Mouse (Mus musculus): ENCODE results near the gene Ifitm2. TPM values are rescaled to one million over a fixed set of nuclear protein-coding genes. Genes with fewer than 3 reads are reported as not detected.

Ifitm2 gene
- polyA plus RNA-seq, 1 experiment from 2014 or later = 226 TPM

DNA sequence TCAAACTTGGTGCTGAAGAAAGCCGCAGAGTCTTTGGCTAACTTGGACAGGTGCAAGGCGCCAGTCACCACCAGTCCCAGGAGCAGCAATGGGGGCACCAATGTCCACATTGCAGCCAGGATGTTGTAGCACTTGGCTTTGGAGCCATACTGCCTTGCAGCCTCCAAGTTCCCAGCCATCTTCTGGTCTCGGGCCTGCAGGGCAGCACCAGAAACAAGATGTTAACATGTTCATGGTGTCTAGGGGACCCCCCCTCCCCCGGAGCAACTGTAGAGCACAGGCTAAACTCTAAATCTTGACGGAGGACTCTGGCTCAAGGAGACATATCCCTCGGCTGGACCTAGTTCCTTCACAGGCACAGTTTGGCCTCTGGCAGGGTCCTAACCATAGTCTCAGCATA lies 6.5 kb downstream of the Ifitm2 start:
- H3K4me1 ChIP-seq (replicated peaks) = peaks cover 18% of the 10 kb centered on the region
- no peaks in the 10 kb centered on the region for H3K9me3 ChIP-seq
- H3K9ac ChIP-seq = no peak overlapping the region
- no peaks in the 10 kb centered on the region for H3K27me3 ChIP-seq
- 88% methylated on average over 6 of the region's 6 CpGs for WGBS
- ATAC-seq (ENCODE audit: low FRiP score) = no peak
- no peak overlapping the region for H3K4me3 ChIP-seq
- H3K36me3 ChIP-seq = no peaks in the 10 kb centered on the region
- H3K27ac ChIP-seq = no peak overlapping the region
- no peak overlapping the region for H3K4me2 ChIP-seq

DNA sequence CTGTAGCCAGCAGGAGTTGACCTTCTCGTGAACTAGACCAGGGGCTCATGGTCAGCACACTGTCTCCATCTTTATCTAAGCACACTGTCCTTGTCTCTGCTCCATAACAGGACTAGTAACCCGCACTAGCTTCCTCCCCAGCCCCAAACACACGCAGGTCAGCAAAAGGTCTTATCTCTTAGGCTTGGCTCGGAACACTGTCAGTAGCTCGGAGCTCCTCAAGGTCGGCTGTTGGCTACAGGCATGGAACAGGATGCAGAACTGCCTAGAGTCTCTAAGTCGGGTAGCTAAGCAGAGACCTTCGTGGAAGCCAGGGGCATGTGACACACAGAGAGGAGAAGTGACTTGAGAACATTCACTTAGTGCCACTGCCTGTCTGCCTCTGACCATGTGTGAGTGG lies 7.6 kb downstream of the Ifitm2 start:
- Histone ChIP-seq H3K4me3 (no peak overlapping the region), H3K9ac (no peak overlapping the region), H3K36me3 (no peaks in the 10 kb centered on the region), H3K27ac (no peak overlapping the region), H3K9me3 (no peaks in the 10 kb centered on the region), H3K4me2 (no peak overlapping the region), H3K4me1 (replicated peaks) (peaks cover 15% of the 10 kb centered on the region), H3K27me3 (no peaks in the 10 kb centered on the region)
- ATAC-seq (ENCODE audit: low FRiP score) = no peak
- 87% methylated on average over 8 of the region's 8 CpGs for WGBS

DNA sequence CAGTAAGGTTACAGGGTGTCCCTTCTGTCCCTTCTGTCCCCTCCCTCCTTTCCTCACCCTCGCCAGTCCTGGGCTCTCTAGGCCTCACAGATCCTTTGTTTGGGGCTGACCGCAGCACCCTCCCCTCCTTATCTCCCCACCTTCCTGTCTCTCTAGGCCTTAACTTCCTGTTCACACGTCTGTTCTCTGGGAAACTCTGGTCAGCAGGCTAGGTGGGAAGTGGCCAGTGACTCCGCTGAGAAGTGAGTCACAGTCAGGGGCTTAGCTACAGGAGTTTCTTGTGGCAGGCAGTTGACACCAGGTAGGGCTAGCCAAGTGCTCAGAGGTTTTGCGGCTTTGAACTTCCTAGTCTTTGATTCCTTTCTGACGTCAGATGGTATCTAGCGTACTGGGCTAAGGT lies 8.8 kb downstream of the Ifitm2 start:
- Histone ChIP-seq H3K27me3 (no peaks in the 10 kb centered on the region), H3K4me3 (no peak overlapping the region), H3K36me3 (no peaks in the 10 kb centered on the region), H3K9me3 (no peaks in the 10 kb centered on the region), H3K27ac (no peak overlapping the region), H3K4me2 (no peak overlapping the region), H3K9ac (no peak overlapping the region), H3K4me1 (replicated peaks) (peaks cover 20% of the 10 kb centered on the region)
- ATAC-seq (ENCODE audit: low FRiP score) = no peak
- WGBS = 76% methylated on average over 7 of the region's 7 CpGs

DNA sequence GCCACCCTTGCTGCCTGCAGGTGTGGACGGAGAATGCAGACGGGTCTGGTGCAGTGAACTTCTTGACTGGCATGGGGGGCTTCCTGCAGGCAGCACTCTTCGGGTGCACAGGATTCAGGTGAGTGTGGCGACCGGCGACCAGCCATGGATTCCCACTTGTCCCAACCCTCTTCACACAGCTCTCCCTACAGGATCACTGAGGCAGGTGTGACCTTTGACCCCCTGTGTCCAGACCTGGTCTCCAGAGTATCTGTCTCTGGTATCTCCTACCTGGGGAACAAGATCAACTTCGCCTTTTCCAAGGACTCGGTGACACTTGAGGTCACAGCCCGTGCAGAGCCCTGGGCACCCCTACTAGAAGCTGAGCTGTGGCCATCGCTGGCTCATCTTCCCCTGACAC lies 9.5 kb downstream of the Ifitm2 start:
- Histone ChIP-seq H3K27ac (no peak overlapping the region), H3K27me3 (no peaks in the 10 kb centered on the region), H3K9me3 (no peaks in the 10 kb centered on the region), H3K36me3 (no peaks in the 10 kb centered on the region), H3K4me2 (no peak overlapping the region), H3K4me3 (no peak overlapping the region), H3K4me1 (replicated peaks) (peaks cover 24% of the 10 kb centered on the region), H3K9ac (no peak overlapping the region)
- ATAC-seq (ENCODE audit: low FRiP score) = no peak
- 93% methylated on average over 10 of the region's 10 CpGs for WGBS

DNA sequence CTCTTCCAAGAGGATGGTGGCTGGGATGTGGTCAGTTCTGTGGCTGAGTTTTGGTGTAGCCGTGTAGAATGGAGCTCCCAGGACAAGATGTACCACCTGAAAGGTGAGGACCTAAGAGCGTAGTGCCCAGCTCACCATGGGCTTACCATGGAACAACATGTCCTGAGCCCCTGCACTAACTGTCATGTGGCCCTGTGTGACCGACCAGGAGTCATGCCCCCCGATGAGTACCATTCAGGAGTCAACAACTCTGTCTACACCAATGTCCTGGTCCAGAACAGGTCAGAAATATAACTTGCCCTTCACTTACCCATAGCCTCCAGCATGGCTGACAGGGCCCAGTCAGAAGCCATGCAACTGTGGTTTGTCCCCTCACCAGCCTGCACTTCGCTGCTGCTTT lies 10.5 kb downstream of the Ifitm2 start:
- WGBS = 90% methylated on average over 5 of the region's 5 CpGs
- ATAC-seq (ENCODE audit: low FRiP score) = no peak
- no peak overlapping the region for H3K9ac ChIP-seq
- H3K4me1 ChIP-seq (replicated peaks) = peaks cover 14% of the 10 kb centered on the region
- H3K9me3 ChIP-seq = no peaks in the 10 kb centered on the region
- H3K27me3 ChIP-seq = no peaks in the 10 kb centered on the region
- H3K36me3 ChIP-seq = no peaks in the 10 kb centered on the region
- H3K27ac ChIP-seq = no peak overlapping the region
- no peak overlapping the region for H3K4me3 ChIP-seq
- no peak overlapping the region for H3K4me2 ChIP-seq

DNA sequence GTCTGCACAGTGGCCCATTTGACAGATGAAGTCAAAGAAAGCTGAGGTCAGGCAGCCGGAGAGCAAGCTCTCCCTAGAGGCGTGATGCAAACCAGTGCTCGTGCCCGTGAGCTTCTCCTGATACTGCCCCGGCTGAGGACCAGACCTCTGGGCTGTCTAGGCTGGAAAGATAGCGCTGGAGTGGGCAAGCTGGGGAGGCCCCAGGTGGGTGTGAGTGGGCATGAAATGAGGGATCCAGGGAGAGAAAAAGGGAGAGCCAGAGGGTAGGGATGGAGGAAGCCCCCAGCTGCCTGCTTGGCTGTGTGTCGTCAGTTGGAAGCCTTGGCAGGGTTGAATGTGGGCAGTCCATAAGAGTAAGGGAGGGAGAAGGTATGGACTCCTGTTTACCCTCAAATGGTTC lies 11.6 kb downstream of the Ifitm2 start:
- Histone ChIP-seq H3K4me3 (no peak overlapping the region), H3K4me2 (no peak overlapping the region), H3K9me3 (no peaks in the 10 kb centered on the region), H3K27ac (no peak overlapping the region), H3K27me3 (no peaks in the 10 kb centered on the region), H3K4me1 (replicated peaks) (peaks cover 19% of the 10 kb centered on the region), H3K36me3 (no peaks in the 10 kb centered on the region), H3K9ac (no peak overlapping the region)
- WGBS = 93% methylated on average over 7 of the region's 7 CpGs
- ATAC-seq (ENCODE audit: low FRiP score) = no peak

DNA sequence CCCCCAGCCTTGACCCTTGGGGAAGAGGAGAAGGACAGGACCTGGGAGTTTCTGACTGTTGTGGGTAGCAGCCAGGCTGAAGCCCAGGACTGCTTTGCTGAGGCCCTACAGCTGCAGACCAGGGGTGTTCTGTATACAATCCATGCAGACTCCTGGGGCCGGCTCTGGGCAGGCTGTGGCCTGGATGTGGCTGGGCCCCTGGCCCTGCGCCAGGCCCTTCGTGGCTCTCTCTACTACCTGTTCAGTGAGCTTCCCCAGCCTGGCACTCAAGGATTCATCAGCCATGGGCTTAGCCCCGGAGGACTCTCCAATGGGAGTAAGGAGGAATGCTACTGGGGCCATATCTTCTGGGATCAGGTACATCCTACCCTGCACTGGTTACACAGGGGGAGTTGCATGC lies 12.4 kb downstream of the Ifitm2 start:
- H3K4me3 ChIP-seq = no peak overlapping the region
- H3K4me2 ChIP-seq = no peak overlapping the region
- H3K9ac ChIP-seq = no peak overlapping the region
- peaks cover 19% of the 10 kb centered on the region for H3K4me1 ChIP-seq (replicated peaks)
- H3K27ac ChIP-seq = no peak overlapping the region
- H3K9me3 ChIP-seq = no peaks in the 10 kb centered on the region
- H3K36me3 ChIP-seq = no peaks in the 10 kb centered on the region
- 95% methylated on average over 4 of the region's 4 CpGs for WGBS
- no peaks in the 10 kb centered on the region for H3K27me3 ChIP-seq
- ATAC-seq (ENCODE audit: low FRiP score) = no peak

DNA sequence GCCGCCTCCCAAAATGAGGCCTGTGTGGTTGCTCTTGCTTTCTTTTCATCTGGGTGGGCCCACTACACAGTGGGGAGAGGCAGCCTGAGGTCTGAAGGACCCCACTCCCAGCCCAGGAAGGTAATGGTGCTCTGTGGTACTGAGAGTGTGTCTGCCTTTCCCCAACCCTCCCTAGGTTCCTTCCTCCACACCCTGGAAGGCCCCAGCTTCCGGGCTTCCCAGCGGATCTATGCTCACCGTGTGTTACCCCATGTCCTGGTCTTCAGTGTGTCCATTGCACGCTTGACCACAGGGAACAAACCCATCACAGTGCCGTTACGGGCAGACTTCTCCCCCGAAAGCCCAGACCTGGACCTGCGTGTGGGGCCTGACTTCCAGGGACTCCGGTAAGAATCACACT lies 13.0 kb downstream of the Ifitm2 start:
- 95% methylated on average over 10 of the region's 10 CpGs for WGBS
- no peak for ATAC-seq (ENCODE audit: low FRiP score)
- Histone ChIP-seq H3K27ac (no peak overlapping the region), H3K9ac (no peak overlapping the region), H3K27me3 (no peaks in the 10 kb centered on the region), H3K36me3 (no peaks in the 10 kb centered on the region), H3K9me3 (no peaks in the 10 kb centered on the region), H3K4me2 (no peak overlapping the region), H3K4me1 (replicated peaks) (peaks cover 19% of the 10 kb centered on the region), H3K4me3 (no peak overlapping the region)

DNA sequence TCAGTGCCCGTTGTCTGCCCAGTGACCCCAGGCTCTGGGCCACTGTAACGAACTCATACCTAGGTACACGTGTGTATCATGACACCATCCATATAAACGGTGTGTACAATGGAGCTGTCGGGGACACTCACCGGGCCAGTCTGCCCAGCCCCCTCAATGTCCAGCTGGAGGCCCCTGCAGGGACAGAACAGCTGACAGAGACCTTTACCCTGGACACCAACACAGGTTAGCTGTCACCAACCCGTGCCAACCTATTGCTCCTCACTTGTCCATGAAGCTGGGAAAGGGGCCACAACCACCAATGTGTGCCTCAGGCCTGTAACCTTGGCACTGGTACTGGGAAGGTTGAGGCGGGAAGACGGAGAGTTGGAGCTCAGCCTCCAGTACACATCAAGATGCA lies 13.4 kb downstream of the Ifitm2 start:
- Histone ChIP-seq H3K4me3 (peak overlapping the region; percentile 44), H3K36me3 (no peaks in the 10 kb centered on the region), H3K9ac (peak overlapping the region; percentile 66; the same call in 1 of the 2 replicates), H3K9me3 (no peaks in the 10 kb centered on the region), H3K4me2 (peak overlapping the region; percentile 59), H3K27me3 (no peaks in the 10 kb centered on the region), H3K27ac (no peak overlapping the region), H3K4me1 (replicated peaks) (peaks cover 19% of the 10 kb centered on the region)
- 59% methylated on average over 9 of the region's 9 CpGs for WGBS
- ATAC-seq (ENCODE audit: low FRiP score) = no peak

DNA sequence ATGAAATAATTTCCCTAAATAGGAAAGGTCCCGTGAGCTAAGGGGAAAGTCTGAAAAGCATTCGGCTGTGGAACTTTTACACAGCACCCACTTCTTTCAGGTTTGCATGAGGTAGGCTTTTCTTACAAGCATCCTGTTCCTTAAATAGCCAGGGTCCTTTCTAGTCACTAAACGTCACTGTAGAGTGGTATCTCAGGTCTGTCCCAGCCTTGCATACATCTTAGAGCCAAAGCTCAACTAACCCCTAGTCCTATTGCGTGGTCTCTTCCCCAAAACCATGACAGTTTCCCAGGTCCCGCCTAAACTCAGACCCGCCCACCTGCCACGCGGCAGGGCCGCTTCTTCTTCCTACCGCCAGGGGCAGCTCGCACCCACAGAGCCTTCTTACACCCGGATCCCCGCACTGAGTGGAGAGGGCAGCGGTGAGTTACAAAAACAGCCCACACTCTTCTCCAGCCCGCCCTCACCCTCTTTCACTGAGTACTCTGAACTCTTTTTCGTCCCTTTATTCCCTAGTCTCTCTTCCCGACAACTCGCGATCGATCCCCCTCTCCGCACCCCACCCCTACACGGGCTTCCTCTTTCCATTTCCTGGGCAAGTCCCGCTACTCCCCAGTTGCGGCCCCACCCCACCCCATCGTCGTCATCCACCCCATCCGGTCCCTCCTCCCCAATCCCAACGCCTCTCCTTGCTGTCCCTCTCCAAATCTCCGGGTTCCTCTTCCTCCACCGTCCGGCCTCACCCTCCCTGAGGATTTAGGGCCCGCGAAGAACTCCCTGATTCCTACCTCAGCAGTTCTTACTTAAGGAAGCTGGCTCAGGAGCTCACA lies 14.3 kb downstream of the Ifitm2 start, which contains the start of gene Pgghg:
Gene Pgghg, plus strand, starts transcription at position 170 of the 830 bp plus-strand sequence.
- Histone ChIP-seq H3K9ac (peak within 1 kb of the TSS; percentile 66), H3K9me3 (no peaks in the 10 kb centered on the region), H3K4me2 (peak within 1 kb of the TSS; percentile 59), H3K27me3 (0 out of 2 replicates have a peak, but pooled peaks cover 2% of the 10 kb centered on the region), H3K27ac (no peak within 1 kb of the TSS), H3K36me3 (no peaks in the 10 kb centered on the region), H3K4me1 (replicated peaks) (peaks cover 19% of the 10 kb centered on the region), H3K4me3 (peak within 1 kb of the TSS; percentile 44)
- WGBS = 4% methylated on average over 33 of the region's 33 CpGs
- peak; percentile 80 for ATAC-seq (ENCODE audit: low FRiP score)

DNA sequence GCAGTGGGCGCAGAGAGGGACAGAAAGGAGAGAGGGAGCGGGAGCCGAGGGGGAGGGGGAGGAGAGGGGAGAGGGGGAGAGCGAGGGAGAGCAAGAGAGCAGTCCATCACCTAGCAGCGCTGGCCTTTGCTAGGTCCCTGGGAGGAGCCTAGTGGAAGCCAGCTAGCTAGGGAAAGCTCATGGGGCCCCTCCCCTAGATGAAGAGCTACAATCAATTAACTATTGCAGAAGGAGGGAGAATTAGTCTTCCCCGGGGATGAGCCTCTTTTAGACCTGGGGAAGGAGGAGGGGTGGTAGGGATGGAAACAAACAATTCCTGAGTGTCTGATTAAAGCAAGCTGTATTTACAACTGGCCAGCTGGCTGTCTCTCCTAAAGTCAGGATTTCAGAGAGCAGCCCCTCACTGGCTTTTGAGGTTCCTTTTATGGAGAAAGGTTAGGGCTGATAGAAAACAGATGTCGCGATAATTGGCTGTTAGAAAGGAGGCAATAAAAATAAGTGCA lies 16.1 kb downstream of the Ifitm2 start:
- H3K27me3 ChIP-seq = peaks cover 2% of the 10 kb centered on the region; the same call in 1 of the 2 replicates
- ATAC-seq (ENCODE audit: low FRiP score) = no peak
- no peak overlapping the region for H3K4me2 ChIP-seq
- no peak overlapping the region for H3K27ac ChIP-seq
- H3K36me3 ChIP-seq = no peaks in the 10 kb centered on the region
- peaks cover 19% of the 10 kb centered on the region for H3K4me1 ChIP-seq (replicated peaks)
- H3K9me3 ChIP-seq = no peaks in the 10 kb centered on the region
- WGBS = 12% methylated on average over 7 of the region's 8 CpGs
- no peak overlapping the region for H3K9ac ChIP-seq
- no peak overlapping the region for H3K4me3 ChIP-seq

DNA sequence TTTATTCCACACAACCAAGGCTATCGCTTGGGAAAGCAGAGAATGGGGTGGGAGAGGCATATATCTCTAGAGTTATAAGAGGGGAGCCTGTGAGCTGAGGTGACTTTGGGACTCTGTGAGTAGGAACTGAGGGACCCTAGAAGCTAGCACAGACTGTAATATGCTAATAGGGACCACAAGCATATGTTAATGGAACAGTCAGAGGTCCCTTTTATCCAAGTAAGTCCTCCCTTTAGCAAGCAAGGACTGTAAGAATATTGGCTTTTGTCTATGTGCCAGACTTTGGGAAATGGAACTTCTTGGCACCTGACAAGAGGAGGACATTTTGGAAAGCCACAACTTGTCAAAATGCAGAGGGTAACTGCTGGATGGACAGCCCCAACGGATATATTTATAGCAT lies 16.9 kb downstream of the Ifitm2 start:
- Histone ChIP-seq H3K36me3 (no peaks in the 10 kb centered on the region), H3K4me2 (no peak overlapping the region), H3K27me3 (peaks cover 2% of the 10 kb centered on the region; the same call in 1 of the 2 replicates), H3K9ac (no peak overlapping the region), H3K9me3 (no peaks in the 10 kb centered on the region), H3K4me3 (no peak overlapping the region), H3K4me1 (replicated peaks) (peaks cover 19% of the 10 kb centered on the region), H3K27ac (no peak overlapping the region)
- ATAC-seq (ENCODE audit: low FRiP score) = no peak
- 22% methylated on average over 2 of the region's 2 CpGs for WGBS

DNA sequence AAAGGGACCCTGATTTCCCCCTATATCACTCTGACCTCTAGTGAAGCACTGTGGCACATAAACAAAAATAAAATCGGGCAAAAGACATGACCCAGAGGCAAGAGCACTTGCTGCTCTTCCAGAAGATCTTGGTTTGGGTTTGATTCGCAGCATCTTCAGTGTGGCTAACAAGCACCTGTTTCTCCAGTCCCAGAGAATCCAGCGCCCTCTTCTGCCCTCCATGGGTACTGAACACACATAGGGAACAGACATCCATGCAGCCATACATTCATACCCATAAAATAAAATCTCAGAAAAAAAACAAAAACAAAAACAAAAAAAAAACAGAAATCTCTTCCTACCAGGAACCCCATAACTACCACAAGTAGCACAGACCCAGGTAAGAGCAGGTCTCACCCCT lies 17.4 kb downstream of the Ifitm2 start:
- Histone ChIP-seq H3K27ac (no peak overlapping the region), H3K4me2 (no peak overlapping the region), H3K9ac (no peak overlapping the region), H3K27me3 (peaks cover 2% of the 10 kb centered on the region; the same call in 1 of the 2 replicates), H3K36me3 (no peaks in the 10 kb centered on the region), H3K4me3 (no peak overlapping the region), H3K9me3 (no peaks in the 10 kb centered on the region), H3K4me1 (replicated peaks) (peaks cover 19% of the 10 kb centered on the region)
- WGBS = 39% methylated on average over 3 of the region's 3 CpGs
- no peak for ATAC-seq (ENCODE audit: low FRiP score)

Data from hindbrain, embryonic 13.5 days (tissue).